Mouse (Mus musculus) adrenal gland, postnatal 25 days (tissue): ENCODE results near the gene Pigl. TPM values are rescaled to one million over a fixed set of nuclear protein-coding genes. Genes with fewer than 3 reads are reported as not detected.
"Not testable (repeated sequence)": the region's sequence is repeated elsewhere in the genome, so short reads cannot be mapped to it uniquely, and the experiment has no call there.

Experiments
- DNase-seq: peaks from one replicate; pipeline ENCODE4 v3.0.0; 2021; ENCODE audit warnings: mixed read lengths
- long read RNA-seq: library from polyadenylated mRNA; stranded (forward); transcript quantifications from one replicate; pipeline ENCODE4 v2.0.0, GENCODE M21; 2021
- total RNA-seq: library from RNA; stranded (reverse); gene quantifications from 2 replicates; pipeline ENCODE4 v1.2.3, GENCODE M21; 2021

Gene Pigl
- 7.9 and 12.0 TPM in 2 replicates for total RNA-seq
- long read RNA-seq, partial matches to known transcripts: 1 of 30 reads
- long read RNA-seq, other reads (novel, unspliced or antisense): 26 of 30 reads

GRCm38 (mm10) chr11:62458276-62458724, at the start of gene Pigl, which contains the start of gene Ncor1:
Gene Pigl, plus strand, starts transcription at chr11:62458460.
Gene Ncor1, minus strand, starts transcription at chr11:62458541.
- DNase-seq: peak; percentile 84

GRCm38 (mm10) chr11:62408848-62409247, 49.4 kb upstream of the Pigl start:
- DNase-seq: no peak

- no peak for DNase-seq
Observed at GRCm38 (mm10) chr11:62409611-62410010, 48.6 kb upstream of the Pigl start.

- DNase-seq: no peak
Observed at GRCm38 (mm10) chr11:62415026-62415425, 43.2 kb upstream of the Pigl start.

GRCm38 (mm10) chr11:62424525-62424924, 33.7 kb upstream of the Pigl start:
- DNase-seq: no peak

- DNase-seq: no peak
Observed at GRCm38 (mm10) chr11:62426266-62426665, 32.0 kb upstream of the Pigl start.

GRCm38 (mm10) chr11:62427105-62427504, 31.2 kb upstream of the Pigl start:
- peak; percentile 22 for DNase-seq

- DNase-seq: no peak
Observed at GRCm38 (mm10) chr11:62432211-62432610, 26.0 kb upstream of the Pigl start.

- DNase-seq: no peak
Observed at GRCm38 (mm10) chr11:62440670-62441315, 17.5 kb upstream of the Pigl start.

GRCm38 (mm10) chr11:62445799-62446198, 12.5 kb upstream of the Pigl start:
- DNase-seq: no peak

GRCm38 (mm10) chr11:62448971-62449370, 9.3 kb upstream of the Pigl start:
- peak; percentile 28 for DNase-seq

- no peak for DNase-seq
Observed at GRCm38 (mm10) chr11:62455193-62455592, 3.1 kb upstream of the Pigl start.

- no peak for DNase-seq
Observed at GRCm38 (mm10) chr11:62456021-62456482, 2.2 kb upstream of the Pigl start.

GRCm38 (mm10) chr11:62456483-62457172, 1.6 kb upstream of the Pigl start:
- DNase-seq: peak; percentile 19

GRCm38 (mm10) chr11:62457241-62457890, 894 bp upstream of the Pigl start:
- peak; percentile 91 for DNase-seq

- DNase-seq: no peak
Observed at GRCm38 (mm10) chr11:62457891-62458270, 379 bp upstream of the Pigl start.

- DNase-seq: no peak
Observed at GRCm38 (mm10) chr11:62458780-62459179, 520 bp downstream of the Pigl start.

GRCm38 (mm10) chr11:62462529-62462928, 4.3 kb downstream of the Pigl start:
- not testable (repeated sequence) for DNase-seq

GRCm38 (mm10) chr11:62463225-62463915, 5.1 kb downstream of the Pigl start:
- no peak for DNase-seq

- DNase-seq: no peak
Observed at GRCm38 (mm10) chr11:62464696-62465095, 6.4 kb downstream of the Pigl start.

GRCm38 (mm10) chr11:62465849-62466248, 7.6 kb downstream of the Pigl start:
- DNase-seq: no peak

- DNase-seq: no peak
Observed at GRCm38 (mm10) chr11:62466546-62466945, 8.3 kb downstream of the Pigl start.
